Mouse (Mus musculus) spleen, adult 2 months (tissue): ENCODE measurements around the gene Arhgap28.

Source experiments
- CTCF ChIP-seq: fragments of 200-500 bp; IDR thresholded peaks from 2 replicates; pipeline ENCODE4 v1.5.1; 2011; ENCODE audit warnings: mild to moderate bottlenecking, inconsistent platforms; ENCODE audit not compliant: insufficient read depth, insufficient read length, insufficient replicate concordance; ENCODE audit errors: extremely low read depth
- POLR2A ChIP-seq: fragments of 200-500 bp; IDR thresholded peaks from 2 replicates; pipeline ENCODE4 v1.6.1; 2011; ENCODE audit warnings: low read depth, low read length, inconsistent platforms

- TF ChIP-seq CTCF (no peak), POLR2A (no peak)
These were observed 25.1 kb downstream of the Arhgap28 start for GRCm38 (mm10) chr17:67978786-67979185.
